Mouse (Mus musculus) E14TG2a.4 (cell line): ENCODE measurements at regions not wholly inside any gene's neighbourhood (a gene's known extent, or its start where the extent isn't known, plus 50 kb on each side); places are given as distances from the start of the nearest gene placed in this dataset.

Experiments used
- H3K27me3 ChIP-seq: 2 replicates; pipeline ENCODE4 v1.6.1; 2014; ENCODE audit warnings: low read length, control low read depth; ENCODE audit not compliant: insufficient read depth
- H3K36me3 ChIP-seq: 2 replicates; pipeline ENCODE4 v1.6.1; 2014; ENCODE audit warnings: low read length, control low read depth; ENCODE audit not compliant: insufficient read depth
- H3K4me1 ChIP-seq: replicated peaks from 2 replicates; pipeline ENCODE4 v1.6.1; 2014; ENCODE audit warnings: low read depth, low read length, control low read depth
- H3K4me3 ChIP-seq: replicated peaks from 2 replicates; pipeline ENCODE4 v1.5.1; 2014; ENCODE audit warnings: mild to moderate bottlenecking, low read length
- H3K9me3 ChIP-seq: 2 replicates; pipeline ENCODE4 v1.6.1; 2014; ENCODE audit warnings: low read length, control low read depth
- CTCF ChIP-seq: conservative IDR thresholded peaks from 2 replicates; pipeline ENCODE4 v1.5.1; 2014; ENCODE audit warnings: low read length
- NANOG ChIP-seq: IDR thresholded peaks from 2 replicates; pipeline ENCODE4 v1.6.1; 2014; ENCODE audit warnings: borderline replicate concordance, low read length, mixed read lengths
- POU5F1 ChIP-seq: IDR thresholded peaks from 2 replicates; pipeline ENCODE4 v1.6.1; 2014; ENCODE audit warnings: low read length, borderline replicate concordance

- Histone ChIP-seq H3K36me3 (no peaks in the 10 kb centered on the region), H3K9me3 (no peaks in the 10 kb centered on the region), H3K4me3 (no peak overlapping the region), H3K27me3 (no peaks in the 10 kb centered on the region), H3K4me1 (no peaks in the 10 kb centered on the region)
- TF ChIP-seq CTCF (no peak), POU5F1 (no peak), NANOG (no peak)
These were observed 190.6 kb downstream of the Map2k4 start for GRCm38 (mm10) chr11:65597298-65598076.

DNA sequence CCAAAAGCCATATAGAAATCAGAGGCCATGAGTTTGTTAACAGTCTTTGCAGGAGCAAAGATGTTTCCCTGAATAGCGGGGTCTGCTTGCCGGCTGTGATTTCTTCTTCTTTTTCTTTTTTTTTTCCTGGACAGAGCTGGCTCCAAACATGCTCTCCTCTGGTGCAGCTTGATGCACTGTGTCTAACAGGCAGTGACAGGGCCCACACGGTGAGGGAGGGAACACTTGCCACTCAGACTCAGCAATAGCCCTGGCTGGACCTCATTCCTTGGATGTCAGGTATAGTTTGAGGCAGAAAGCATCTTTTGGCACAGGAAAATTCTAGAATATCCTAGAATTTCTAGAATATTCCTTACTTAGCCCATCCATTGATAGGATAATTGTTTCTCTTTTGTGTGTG lies 199.6 kb downstream of the Map2k4 start:
- no peaks in the 10 kb centered on the region for H3K27me3 ChIP-seq
- H3K9me3 ChIP-seq = no peaks in the 10 kb centered on the region
- no peaks in the 10 kb centered on the region for H3K4me1 ChIP-seq
- no peak for TF ChIP-seq NANOG
- TF ChIP-seq CTCF = no peak
- no peak for TF ChIP-seq POU5F1
- H3K36me3 ChIP-seq = no peaks in the 10 kb centered on the region
- H3K4me3 ChIP-seq = no peak overlapping the region

GRCm38 (mm10) chr11:65567831-65568230 lies 220.3 kb downstream of the Map2k4 start:
- Histone ChIP-seq H3K9me3 (no peaks in the 10 kb centered on the region), H3K4me1 (no peaks in the 10 kb centered on the region)

DNA sequence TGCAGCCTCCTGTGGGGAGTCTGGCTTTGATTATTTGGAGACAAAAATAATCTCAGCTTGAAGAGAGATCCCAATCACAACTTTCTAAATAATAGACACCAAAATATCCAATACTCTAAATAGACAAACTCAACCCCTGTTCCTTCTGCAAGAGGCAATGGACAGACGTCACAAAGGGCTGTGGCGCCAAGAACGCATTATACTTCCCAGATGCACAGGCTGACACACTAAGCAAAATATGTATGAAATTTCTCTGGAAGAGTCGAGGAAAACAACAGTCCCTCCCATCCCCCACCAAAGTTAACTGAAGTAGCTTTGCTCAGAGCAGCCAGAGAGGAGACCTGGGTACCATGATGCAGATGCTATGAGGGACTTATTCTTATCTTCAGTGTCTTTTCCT lies 229.9 kb downstream of the Map2k4 start:
- Histone ChIP-seq H3K4me3 (no peak overlapping the region), H3K27me3 (no peaks in the 10 kb centered on the region), H3K9me3 (no peaks in the 10 kb centered on the region), H3K36me3 (no peaks in the 10 kb centered on the region), H3K4me1 (no peaks in the 10 kb centered on the region)
- TF ChIP-seq CTCF = no peak
- no peak for TF ChIP-seq POU5F1
- no peak for TF ChIP-seq NANOG

More at GRCm38 (mm10) chr11:65567831-65568230, 220.3 kb downstream of the Map2k4 start:
- H3K27me3 ChIP-seq = no peaks in the 10 kb centered on the region
- TF ChIP-seq POU5F1 (no peak), NANOG (no peak), CTCF (no peak)
- H3K36me3 ChIP-seq = no peaks in the 10 kb centered on the region
- no peak overlapping the region for H3K4me3 ChIP-seq

GRCm38 (mm10) chr11:65551073-65551472 lies 237.0 kb downstream of the Map2k4 start:
- Histone ChIP-seq H3K4me1 (no peaks in the 10 kb centered on the region), H3K9me3 (no peaks in the 10 kb centered on the region), H3K4me3 (no peak overlapping the region), H3K27me3 (no peaks in the 10 kb centered on the region), H3K36me3 (no peaks in the 10 kb centered on the region)
- TF ChIP-seq NANOG (no peak), POU5F1 (no peak), CTCF (no peak)

DNA sequence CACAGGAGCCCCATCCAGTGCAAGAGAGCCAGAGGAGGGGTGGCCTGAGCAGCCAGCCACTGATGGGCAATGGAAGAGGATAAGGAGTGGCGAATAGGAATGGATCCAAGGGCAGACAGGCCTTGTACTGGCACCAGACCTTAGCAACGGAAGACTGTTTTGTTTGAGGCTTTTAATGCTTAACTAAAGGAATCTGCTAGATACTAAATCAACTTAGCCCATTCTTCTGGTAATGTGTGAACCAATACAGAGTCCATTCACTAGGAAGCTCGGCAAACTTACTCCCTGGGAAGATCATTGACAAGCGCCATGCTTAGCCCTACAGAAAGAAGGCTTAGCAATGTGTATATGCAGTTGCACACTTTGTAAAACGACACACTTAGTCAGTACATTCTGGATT lies 243.8 kb downstream of the Map2k4 start:
- H3K27me3 ChIP-seq = no peaks in the 10 kb centered on the region
- TF ChIP-seq NANOG (no peak), POU5F1 (no peak), CTCF (no peak)
- no peak overlapping the region for H3K4me3 ChIP-seq
- H3K4me1 ChIP-seq = no peaks in the 10 kb centered on the region
- H3K9me3 ChIP-seq = peaks cover 12% of the 10 kb centered on the region; the same call in 1 of the 2 replicates
- no peaks in the 10 kb centered on the region for H3K36me3 ChIP-seq

DNA sequence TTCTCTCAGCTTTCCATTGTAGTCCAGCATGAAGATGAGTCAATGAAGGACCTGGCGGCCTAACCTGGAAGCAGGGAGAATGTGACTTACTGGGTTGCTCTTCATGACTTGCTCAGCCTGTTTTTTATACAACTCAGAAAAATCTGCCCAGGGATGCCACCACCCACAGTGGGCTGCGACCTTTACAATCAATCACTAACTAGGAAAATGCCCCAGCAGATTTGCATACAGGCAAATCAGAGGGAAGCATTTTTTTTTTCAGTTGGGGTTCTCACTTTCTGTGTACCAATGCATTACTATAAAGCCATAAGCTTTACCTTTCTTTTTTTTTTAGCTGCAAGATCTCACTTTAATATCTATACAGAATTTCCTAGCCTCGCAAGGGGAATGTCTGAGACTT lies 244.5 kb downstream of the Map2k4 start:
- H3K36me3 ChIP-seq = no peaks in the 10 kb centered on the region
- no peak for TF ChIP-seq NANOG
- no peak for TF ChIP-seq POU5F1
- no peak for TF ChIP-seq CTCF
- no peaks in the 10 kb centered on the region for H3K4me1 ChIP-seq
- no peak overlapping the region for H3K4me3 ChIP-seq
- no peaks in the 10 kb centered on the region for H3K27me3 ChIP-seq
- peaks cover 12% of the 10 kb centered on the region; the same call in 1 of the 2 replicates for H3K9me3 ChIP-seq

- no peaks in the 10 kb centered on the region for H3K4me1 ChIP-seq
- H3K9me3 ChIP-seq = no peaks in the 10 kb centered on the region
- TF ChIP-seq NANOG = no peak
- no peak for TF ChIP-seq POU5F1
- no peak for TF ChIP-seq CTCF
- no peaks in the 10 kb centered on the region for H3K36me3 ChIP-seq
- H3K4me3 ChIP-seq = no peak overlapping the region
- H3K27me3 ChIP-seq = no peaks in the 10 kb centered on the region
These were observed 251.0 kb downstream of the Map2k4 start for GRCm38 (mm10) chr11:65537046-65537630.
